Mouse (Mus musculus): ENCODE results near the gene Lingo4. TPM values are rescaled to one million over a fixed set of nuclear protein-coding genes. Genes with fewer than 3 reads are reported as not detected.

Lingo4 gene
- total and polyA plus RNA-seq, 3 experiments = not detected

- no peaks in the 10 kb centered on the region for H3K79me2 ChIP-seq (ENCODE audit: control insufficient read depth, insufficient read depth, low read length, poor library complexity)
- TF ChIP-seq CHD2 (IDR thresholded peaks at IDR 0.05; ENCODE audit: low read length) (no peak), TBP (IDR thresholded peaks at IDR 0.05; ENCODE audit: low read depth, low read length) (no peak), ZMIZ1 (IDR thresholded peaks at IDR 0.05; ENCODE audit: low read depth, low read length) (no peak), POLR2AphosphoS5 (IDR thresholded peaks at IDR 0.05; ENCODE audit: borderline replicate concordance, low read depth, low read length) (no peak), MAFK (IDR thresholded peaks at IDR 0.05; ENCODE audit: borderline replicate concordance, low read depth, low read length) (no peak), JUND (IDR thresholded peaks at IDR 0.05; ENCODE audit: low read depth, low read length) (no peak), MAZ (IDR thresholded peaks at IDR 0.05; ENCODE audit: low read depth, low read length) (no peak), POLR2A (IDR thresholded peaks at IDR 0.05; ENCODE audit: control insufficient read depth in 1 of 2, insufficient read depth in 1 of 2, low read depth in 1 of 2, low read length in 2 of 2, poor library complexity in 1 of 2) (no peak), NRF1 (IDR thresholded peaks at IDR 0.05; ENCODE audit: insufficient read depth, low read depth, low read length, poor library complexity, severe bottlenecking) (no peak), MXI1 (IDR thresholded peaks at IDR 0.05; ENCODE audit: low read depth, low read length) (no peak), MYC (IDR thresholded peaks at IDR 0.05; ENCODE audit: low read depth, low read length) (no peak), USF1 (IDR thresholded peaks at IDR 0.05; ENCODE audit: low read depth, low read length) (no peak), TCF12 (IDR thresholded peaks at IDR 0.05; ENCODE audit: low read depth, low read length) (no peak), POLR2AphosphoS2 (IDR thresholded peaks at IDR 0.05; ENCODE audit: low read length) (no peak), ELF1 (IDR thresholded peaks at IDR 0.05; ENCODE audit: low read depth, low read length) (no peak), USF2 (IDR thresholded peaks at IDR 0.05; ENCODE audit: borderline replicate concordance in 1 of 2, insufficient read depth in 1 of 2, low read depth in 1 of 2, low read length in 2 of 2) (no peak), EP300 (IDR thresholded peaks at IDR 0.05; ENCODE audit: low read depth in 1 of 2, low read length in 2 of 2) (no peak), TAL1 (IDR thresholded peaks at IDR 0.05; ENCODE audit: low read length) (no peak), CHD1 (IDR thresholded peaks at IDR 0.05; ENCODE audit: low read depth, low read length) (no peak), SMC3 (IDR thresholded peaks at IDR 0.05; ENCODE audit: low read depth, low read length) (no peak)
- H3K36me3 ChIP-seq (ENCODE audit: control insufficient read depth in 1 of 2, insufficient read depth in 2 of 2, low read length in 2 of 2) = no peaks in the 10 kb centered on the region
- no peak overlapping the region for H3K4me3 ChIP-seq (ENCODE audit: control insufficient read depth in 1 of 2, insufficient read depth in 1 of 2, low read depth in 2 of 2, low read length in 2 of 2)
- H3K27me3 ChIP-seq (ENCODE audit: control insufficient read depth in 1 of 2, insufficient read depth in 2 of 2, low read length in 2 of 2) = peaks cover 15 to 18% of the 10 kb centered on the region in 2 experiments
- no peak overlapping the region for H3K9ac ChIP-seq (ENCODE audit: control insufficient read depth, low read depth, low read length, poor library complexity, severe bottlenecking)
- no peak overlapping the region for H3K27ac ChIP-seq (ENCODE audit: control insufficient read depth, low read depth, low read length)
- H3K4me1 ChIP-seq (ENCODE audit: control insufficient read depth in 1 of 2, insufficient read depth in 2 of 2, low read length in 2 of 2) = no peaks in the 10 kb centered on the region
- H3K9me3 ChIP-seq (replicated peaks; ENCODE audit: insufficient read depth, low read length) = no peaks in the 10 kb centered on the region
- DNase-seq (ENCODE audit: low read depth, low spot score) = no peak
These were observed 695 bp downstream of the Lingo4 start for GRCm38 (mm10) chr3:94398943-94399481.

- TF ChIP-seq RCOR1 (IDR thresholded peaks at IDR 0.05; ENCODE audit: low read depth, low read length) (no peak), ZC3H11A (IDR thresholded peaks at IDR 0.05; ENCODE audit: low read depth, low read length) (no peak), MAZ (IDR thresholded peaks at IDR 0.05; ENCODE audit: low read depth, low read length) (no peak), POLR2AphosphoS5 (IDR thresholded peaks at IDR 0.05; ENCODE audit: borderline replicate concordance, low read depth, low read length) (no peak), RAD21 (IDR thresholded peaks at IDR 0.05; ENCODE audit: low read depth, low read length) (no peak), CTCF (IDR thresholded peaks at IDR 0.05 in 2 of 3, conservative IDR thresholded peaks at IDR 0.05 in 1 of 3; ENCODE audit: control insufficient read depth in 1 of 3, insufficient read depth in 1 of 3, low read depth in 2 of 3, low read length in 3 of 3, poor library complexity in 1 of 3, severe bottlenecking in 1 of 3) (no peak), EP300 (IDR thresholded peaks at IDR 0.05; ENCODE audit: low read depth in 1 of 2, low read length in 2 of 2) (no peak), GABPA (IDR thresholded peaks at IDR 0.05; ENCODE audit: low read depth, low read length) (no peak), MYB (IDR thresholded peaks at IDR 0.05; ENCODE audit: low read depth, low read length) (no peak), CHD1 (IDR thresholded peaks at IDR 0.05; ENCODE audit: low read depth, low read length) (no peak), JUND (IDR thresholded peaks at IDR 0.05; ENCODE audit: low read depth, low read length) (no peak), SMC3 (IDR thresholded peaks at IDR 0.05; ENCODE audit: low read depth, low read length) (no peak), ZNF384 (IDR thresholded peaks at IDR 0.05; ENCODE audit: low read depth, low read length) (no peak), MAFK (IDR thresholded peaks at IDR 0.05; ENCODE audit: borderline replicate concordance, low read depth, low read length) (no peak), NRF1 (IDR thresholded peaks at IDR 0.05; ENCODE audit: insufficient read depth, low read depth, low read length, poor library complexity, severe bottlenecking) (no peak)
- Histone ChIP-seq H3K4me1 (ENCODE audit: control insufficient read depth in 1 of 2, insufficient read depth in 2 of 2, low read length in 2 of 2) (no peaks in the 10 kb centered on the region), H3K4me3 (ENCODE audit: control insufficient read depth in 1 of 2, insufficient read depth in 1 of 2, low read depth in 2 of 2, low read length in 2 of 2) (no peak overlapping the region), H3K27me3 (ENCODE audit: control insufficient read depth in 1 of 2, insufficient read depth in 2 of 2, low read length in 2 of 2) (peaks cover 13 to 16% of the 10 kb centered on the region in 2 experiments), H3K9ac (ENCODE audit: control insufficient read depth, low read depth, low read length, poor library complexity, severe bottlenecking) (no peak overlapping the region), H3K27ac (ENCODE audit: control insufficient read depth, low read depth, low read length) (no peak overlapping the region), H3K79me2 (ENCODE audit: control insufficient read depth, insufficient read depth, low read length, poor library complexity) (no peaks in the 10 kb centered on the region), H3K36me3 (ENCODE audit: control insufficient read depth in 1 of 2, insufficient read depth in 2 of 2, low read length in 2 of 2) (no peaks in the 10 kb centered on the region), H3K9me3 (replicated peaks; ENCODE audit: insufficient read depth, low read length) (no peaks in the 10 kb centered on the region)
- no peak for DNase-seq (ENCODE audit: low read depth, low spot score)
These were observed 1.5 kb downstream of the Lingo4 start for GRCm38 (mm10) chr3:94399663-94400310.
